Mouse (Mus musculus): Measurements from ENCODE around the gene Lrrc4c. TPM values are rescaled to one million over a fixed set of nuclear protein-coding genes. Genes with fewer than 3 reads are reported as not detected.
A peak's percentile ranks its signal among the peaks of the same experiment; 100 is the strongest.

The Lrrc4c gene
- polyA plus RNA-seq, 1 experiment from 2014 or later: 29.9 TPM

DNA sequence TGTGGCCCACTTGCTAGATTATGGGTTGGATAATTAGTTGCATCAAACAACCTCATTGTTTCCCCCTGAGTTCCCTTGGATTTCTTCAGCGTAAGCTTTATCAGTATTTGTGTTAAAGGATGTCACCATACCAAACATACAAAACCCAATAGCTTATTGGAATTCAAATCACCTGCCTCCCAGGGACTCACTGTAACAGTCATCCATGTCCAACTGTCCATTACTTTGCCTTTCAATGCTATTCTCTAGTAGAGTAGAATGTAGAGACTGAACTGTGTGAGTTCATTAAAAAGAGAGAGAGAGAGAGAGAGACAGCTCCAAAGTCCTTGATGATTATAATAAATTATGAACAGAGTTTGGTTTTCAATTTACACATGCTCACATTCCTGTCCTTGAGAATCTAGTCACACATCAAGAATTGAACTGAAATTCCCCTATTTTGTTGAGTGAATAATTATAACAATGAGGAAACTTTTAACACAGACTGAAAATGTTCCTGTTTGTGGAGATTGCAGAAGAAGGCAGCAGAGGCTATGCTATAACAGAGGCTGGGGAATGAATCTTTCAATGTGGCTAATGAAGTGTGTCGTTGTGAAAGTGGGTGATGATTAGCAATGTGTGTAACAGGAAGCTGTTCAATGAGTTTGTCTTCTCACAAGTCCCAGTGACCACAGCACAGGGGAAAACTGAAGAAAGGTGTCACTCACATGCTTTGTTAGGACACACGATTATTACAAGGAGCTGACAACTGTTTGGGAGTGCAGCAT is 181.3 kb downstream of the Lrrc4c start:
- no peaks in the 10 kb centered on the region for H3K9me3 ChIP-seq (ENCODE audit: control insufficient read depth, low read length)
- no peaks in the 10 kb centered on the region for H3K4me1 ChIP-seq (ENCODE audit: control insufficient read depth, insufficient read depth, low read length)
- no peaks in the 10 kb centered on the region for H3K27me3 ChIP-seq (ENCODE audit: control insufficient read depth, insufficient read depth, low read length)
- H3K36me3 ChIP-seq (ENCODE audit: control insufficient read depth, insufficient read depth, low read length): no peaks in the 10 kb centered on the region
- H3K27ac ChIP-seq (replicated peaks; ENCODE audit: low read depth, low read length): no peak overlapping the region
- 50% methylated on average over 3 of the region's 3 CpGs for WGBS
- H3K4me2 ChIP-seq (ENCODE audit: low read length): no peak overlapping the region
- no peak overlapping the region for H3K9ac ChIP-seq (replicated peaks; ENCODE audit: low read length)
- ATAC-seq (ENCODE audit: low FRiP score, low TSS enrichment) (no peak), DNase-seq (no peak)
- H3K4me3 ChIP-seq (replicated peaks; ENCODE audit: low read depth, low read length): no peak overlapping the region

- Histone ChIP-seq H3K9ac (replicated peaks; ENCODE audit: low read length) (no peak overlapping the region), H3K9me3 (ENCODE audit: control insufficient read depth, low read length) (no peaks in the 10 kb centered on the region), H3K4me2 (ENCODE audit: low read length) (no peak overlapping the region), H3K27ac (replicated peaks; ENCODE audit: low read depth, low read length) (no peak overlapping the region), H3K4me1 (ENCODE audit: control insufficient read depth, insufficient read depth, low read length) (no peaks in the 10 kb centered on the region), H3K4me3 (replicated peaks; ENCODE audit: low read depth, low read length) (no peak overlapping the region), H3K36me3 (ENCODE audit: control insufficient read depth, insufficient read depth, low read length) (no peaks in the 10 kb centered on the region), H3K27me3 (ENCODE audit: control insufficient read depth, insufficient read depth, low read length) (no peaks in the 10 kb centered on the region)
- peak; percentile 10 for DNase-seq
- 65% methylated on average over 6 of the region's 6 CpGs for WGBS
- ATAC-seq (ENCODE audit: low FRiP score, low TSS enrichment): peak; percentile 27; the same call in 1 of the 2 replicates
Observed at GRCm38 (mm10) chr2:96504140-96504539, 186.2 kb downstream of the Lrrc4c start.

- no peaks in the 10 kb centered on the region for H3K36me3 ChIP-seq (ENCODE audit: control insufficient read depth, insufficient read depth, low read length)
- H3K9ac ChIP-seq (replicated peaks; ENCODE audit: low read length): no peak overlapping the region
- no peak overlapping the region for H3K4me2 ChIP-seq (ENCODE audit: low read length)
- H3K9me3 ChIP-seq (ENCODE audit: control insufficient read depth, low read length): no peaks in the 10 kb centered on the region
- H3K27me3 ChIP-seq (ENCODE audit: control insufficient read depth, insufficient read depth, low read length): no peaks in the 10 kb centered on the region
- DNase-seq (no peak), ATAC-seq (ENCODE audit: low FRiP score, low TSS enrichment) (no peak)
- 83% methylated on average over 1 of the region's 1 CpGs for WGBS
- no peaks in the 10 kb centered on the region for H3K4me1 ChIP-seq (ENCODE audit: control insufficient read depth, insufficient read depth, low read length)
- no peak overlapping the region for H3K27ac ChIP-seq (replicated peaks; ENCODE audit: low read depth, low read length)
- no peak overlapping the region for H3K4me3 ChIP-seq (replicated peaks; ENCODE audit: low read depth, low read length)
Observed at GRCm38 (mm10) chr2:96505641-96506040, 187.7 kb downstream of the Lrrc4c start.

- no peak overlapping the region for H3K4me3 ChIP-seq (replicated peaks; ENCODE audit: low read depth, low read length)
- DNase-seq (no peak), ATAC-seq (ENCODE audit: low FRiP score, low TSS enrichment) (no peak)
- H3K27me3 ChIP-seq (ENCODE audit: control insufficient read depth, insufficient read depth, low read length): no peaks in the 10 kb centered on the region
- no peaks in the 10 kb centered on the region for H3K9me3 ChIP-seq (ENCODE audit: control insufficient read depth, low read length)
- H3K9ac ChIP-seq (replicated peaks; ENCODE audit: low read length): no peak overlapping the region
- no peaks in the 10 kb centered on the region for H3K4me1 ChIP-seq (ENCODE audit: control insufficient read depth, insufficient read depth, low read length)
- no peak overlapping the region for H3K27ac ChIP-seq (replicated peaks; ENCODE audit: low read depth, low read length)
- H3K36me3 ChIP-seq (ENCODE audit: control insufficient read depth, insufficient read depth, low read length): no peaks in the 10 kb centered on the region
- 64% methylated on average over 1 of the region's 1 CpGs for WGBS
- H3K4me2 ChIP-seq (ENCODE audit: low read length): no peak overlapping the region
Observed at GRCm38 (mm10) chr2:96508991-96509390, 191.0 kb downstream of the Lrrc4c start.

DNA sequence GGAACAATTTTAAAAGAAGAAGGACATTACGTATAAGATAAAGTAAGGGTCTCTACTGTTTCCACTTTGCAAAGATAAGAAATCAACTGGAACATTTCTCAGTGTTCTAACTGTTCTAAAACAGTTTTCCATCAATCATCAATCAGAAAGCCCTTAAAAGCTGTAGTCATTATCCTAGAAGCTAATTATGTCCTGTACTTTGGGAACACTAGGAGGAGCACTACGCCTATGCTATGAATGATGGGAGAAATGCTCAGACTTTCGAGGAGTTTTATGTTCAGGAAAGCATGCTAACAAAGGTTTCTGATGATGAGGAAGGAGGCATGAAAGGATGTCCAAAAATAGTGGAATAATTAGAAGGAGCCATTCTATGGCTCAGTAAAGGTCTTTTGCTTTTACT is 219.5 kb downstream of the Lrrc4c start:
- no peaks in the 10 kb centered on the region for H3K4me1 ChIP-seq (ENCODE audit: control insufficient read depth, insufficient read depth, low read length)
- WGBS: 82% methylated on average over 3 of the region's 3 CpGs
- no peak overlapping the region for H3K4me3 ChIP-seq (replicated peaks; ENCODE audit: low read depth, low read length)
- H3K27me3 ChIP-seq (ENCODE audit: control insufficient read depth, insufficient read depth, low read length): no peaks in the 10 kb centered on the region
- no peaks in the 10 kb centered on the region for H3K36me3 ChIP-seq (ENCODE audit: control insufficient read depth, insufficient read depth, low read length)
- no peak overlapping the region for H3K4me2 ChIP-seq (ENCODE audit: low read length)
- ATAC-seq (ENCODE audit: low FRiP score, low TSS enrichment) (no peak), DNase-seq (no peak)
- no peak overlapping the region for H3K27ac ChIP-seq (replicated peaks; ENCODE audit: low read depth, low read length)
- H3K9ac ChIP-seq (replicated peaks; ENCODE audit: low read length): no peak overlapping the region
- H3K9me3 ChIP-seq (ENCODE audit: control insufficient read depth, low read length): no peaks in the 10 kb centered on the region

GRCm38 (mm10) chr2:96547171-96547570 is 229.2 kb downstream of the Lrrc4c start:
- H3K9me3 ChIP-seq (ENCODE audit: control insufficient read depth, low read length): no peaks in the 10 kb centered on the region
- no peaks in the 10 kb centered on the region for H3K36me3 ChIP-seq (ENCODE audit: control insufficient read depth, insufficient read depth, low read length)
- no peaks in the 10 kb centered on the region for H3K4me1 ChIP-seq (ENCODE audit: control insufficient read depth, insufficient read depth, low read length)
- no peak for ATAC-seq (ENCODE audit: low FRiP score, low TSS enrichment)
- H3K27ac ChIP-seq (replicated peaks; ENCODE audit: low read depth, low read length): no peak overlapping the region
- no peaks in the 10 kb centered on the region for H3K27me3 ChIP-seq (ENCODE audit: control insufficient read depth, insufficient read depth, low read length)
- no peak for DNase-seq
- H3K4me3 ChIP-seq (replicated peaks; ENCODE audit: low read depth, low read length): no peak overlapping the region
- H3K9ac ChIP-seq (replicated peaks; ENCODE audit: low read length): no peak overlapping the region
- no peak overlapping the region for H3K4me2 ChIP-seq (ENCODE audit: low read length)
- 84% methylated on average over 1 of the region's 1 CpGs for WGBS

DNA sequence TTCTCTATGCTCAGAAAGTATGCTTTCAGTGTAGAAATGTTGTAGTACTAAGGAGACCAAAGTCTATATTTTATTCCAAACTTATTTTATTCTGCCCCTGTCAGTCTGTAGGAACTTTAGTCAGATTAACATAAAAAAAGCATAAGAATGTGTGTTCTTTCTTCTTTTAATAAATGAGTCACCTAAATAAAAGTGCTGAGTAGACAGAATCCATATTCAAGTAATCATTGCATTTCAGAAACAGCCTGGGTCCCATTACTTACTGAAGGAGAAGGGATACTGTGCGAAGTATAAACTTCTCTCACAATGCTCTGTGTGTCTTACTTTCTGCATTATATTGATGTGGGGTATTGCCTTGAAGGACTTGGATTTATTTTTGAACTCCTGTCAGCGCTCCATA is 255.8 kb downstream of the Lrrc4c start:
- Histone ChIP-seq H3K9ac (replicated peaks; ENCODE audit: low read length) (no peak overlapping the region), H3K9me3 (ENCODE audit: control insufficient read depth, low read length) (no peaks in the 10 kb centered on the region), H3K27ac (replicated peaks; ENCODE audit: low read depth, low read length) (no peak overlapping the region), H3K4me1 (ENCODE audit: control insufficient read depth, insufficient read depth, low read length) (no peaks in the 10 kb centered on the region), H3K27me3 (ENCODE audit: control insufficient read depth, insufficient read depth, low read length) (no peaks in the 10 kb centered on the region), H3K36me3 (ENCODE audit: control insufficient read depth, insufficient read depth, low read length) (no peaks in the 10 kb centered on the region), H3K4me2 (ENCODE audit: low read length) (no peak overlapping the region), H3K4me3 (replicated peaks; ENCODE audit: low read depth, low read length) (no peak overlapping the region)
- ATAC-seq (ENCODE audit: low FRiP score, low TSS enrichment) (no peak), DNase-seq (no peak)
- WGBS: 86% methylated on average over 2 of the region's 2 CpGs

DNA sequence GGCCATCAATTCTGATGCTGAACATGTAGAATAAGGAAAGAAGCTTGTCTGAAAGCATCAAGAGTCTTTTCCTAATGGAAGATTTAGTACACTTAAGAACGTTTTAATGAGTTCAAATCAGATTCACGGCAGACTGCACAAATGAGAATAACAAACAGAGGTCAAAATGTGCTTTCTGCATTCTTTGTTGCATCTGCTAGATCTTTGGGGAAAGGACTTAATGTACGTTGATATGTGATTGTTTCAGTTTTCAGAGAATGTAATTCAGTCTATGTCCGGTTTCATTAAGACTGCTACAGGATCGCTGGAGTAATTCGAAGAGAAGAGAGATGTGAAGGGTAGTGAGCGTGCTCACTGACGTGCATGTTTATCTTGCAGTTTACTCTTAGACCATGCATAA is 259.7 kb downstream of the Lrrc4c start:
- H3K27me3 ChIP-seq (ENCODE audit: control insufficient read depth, insufficient read depth, low read length): no peaks in the 10 kb centered on the region
- no peak overlapping the region for H3K4me3 ChIP-seq (replicated peaks; ENCODE audit: low read depth, low read length)
- 75% methylated on average over 8 of the region's 8 CpGs for WGBS
- H3K36me3 ChIP-seq (ENCODE audit: control insufficient read depth, insufficient read depth, low read length): no peaks in the 10 kb centered on the region
- DNase-seq (no peak), ATAC-seq (ENCODE audit: low FRiP score, low TSS enrichment) (no peak)
- H3K9ac ChIP-seq (replicated peaks; ENCODE audit: low read length): no peak overlapping the region
- H3K4me2 ChIP-seq (ENCODE audit: low read length): no peak overlapping the region
- no peak overlapping the region for H3K27ac ChIP-seq (replicated peaks; ENCODE audit: low read depth, low read length)
- no peaks in the 10 kb centered on the region for H3K9me3 ChIP-seq (ENCODE audit: control insufficient read depth, low read length)
- H3K4me1 ChIP-seq (ENCODE audit: control insufficient read depth, insufficient read depth, low read length): no peaks in the 10 kb centered on the region

- H3K27me3 ChIP-seq (ENCODE audit: control insufficient read depth, insufficient read depth, low read length): no peaks in the 10 kb centered on the region
- ATAC-seq (ENCODE audit: low FRiP score, low TSS enrichment) (no peak), DNase-seq (no peak)
- H3K9me3 ChIP-seq (ENCODE audit: control insufficient read depth, low read length): no peaks in the 10 kb centered on the region
- H3K4me3 ChIP-seq (replicated peaks; ENCODE audit: low read depth, low read length): no peak overlapping the region
- no peak overlapping the region for H3K4me2 ChIP-seq (ENCODE audit: low read length)
- 86% methylated on average over 1 of the region's 1 CpGs for WGBS
- H3K36me3 ChIP-seq (ENCODE audit: control insufficient read depth, insufficient read depth, low read length): no peaks in the 10 kb centered on the region
- no peak overlapping the region for H3K9ac ChIP-seq (replicated peaks; ENCODE audit: low read length)
- no peak overlapping the region for H3K27ac ChIP-seq (replicated peaks; ENCODE audit: low read depth, low read length)
- H3K4me1 ChIP-seq (ENCODE audit: control insufficient read depth, insufficient read depth, low read length): no peaks in the 10 kb centered on the region
Observed at GRCm38 (mm10) chr2:96580136-96580733, 262.3 kb downstream of the Lrrc4c start.

Measured in midbrain, embryonic 14.5 days (tissue).